Mouse (Mus musculus) ZHBTc4 (cell line): ENCODE data around the gene Pik3r6.

Experiments used
- DNase-seq: peaks from one replicate; pipeline ENCODE4 v3.0.0-alpha.2; 2011; ENCODE audit warnings: low read depth, low spot score

Pik3r6 gene

GRCm38 (mm10) chr11:68583225-68583624 is 80.4 kb downstream of the Pik3r6 start:
- no peak for DNase-seq

- no peak for DNase-seq
Observed at GRCm38 (mm10) chr11:68583906-68584480, 81.2 kb downstream of the Pik3r6 start.

GRCm38 (mm10) chr11:68585890-68586289 is 83.1 kb downstream of the Pik3r6 start:
- peak; percentile 18 for DNase-seq

DNA sequence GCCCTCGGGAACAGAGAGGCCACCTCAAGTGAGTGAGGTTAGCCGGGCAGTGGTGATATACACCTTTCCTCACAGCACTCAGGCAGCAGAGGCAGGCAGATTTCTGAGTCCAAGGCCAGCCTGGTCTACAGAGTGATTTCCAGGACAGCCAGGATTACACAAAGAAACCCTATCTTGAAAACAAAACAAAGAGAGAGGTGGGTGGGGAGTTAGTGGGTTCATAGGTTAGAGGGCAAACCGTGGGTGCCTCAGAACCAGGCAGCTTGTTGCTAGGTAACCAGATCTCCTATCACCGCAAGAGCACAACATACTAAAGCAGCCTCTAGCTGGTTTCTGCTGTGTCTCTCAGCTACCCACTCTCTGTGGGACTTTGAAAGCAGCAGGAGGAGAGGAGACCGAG is 83.9 kb downstream of the Pik3r6 start, which contains the start of gene Ccdc42:
Ccdc42 (plus strand) TSS at position 301 of the 400 bp plus-strand sequence.
- DNase-seq, result no peak

DNA sequence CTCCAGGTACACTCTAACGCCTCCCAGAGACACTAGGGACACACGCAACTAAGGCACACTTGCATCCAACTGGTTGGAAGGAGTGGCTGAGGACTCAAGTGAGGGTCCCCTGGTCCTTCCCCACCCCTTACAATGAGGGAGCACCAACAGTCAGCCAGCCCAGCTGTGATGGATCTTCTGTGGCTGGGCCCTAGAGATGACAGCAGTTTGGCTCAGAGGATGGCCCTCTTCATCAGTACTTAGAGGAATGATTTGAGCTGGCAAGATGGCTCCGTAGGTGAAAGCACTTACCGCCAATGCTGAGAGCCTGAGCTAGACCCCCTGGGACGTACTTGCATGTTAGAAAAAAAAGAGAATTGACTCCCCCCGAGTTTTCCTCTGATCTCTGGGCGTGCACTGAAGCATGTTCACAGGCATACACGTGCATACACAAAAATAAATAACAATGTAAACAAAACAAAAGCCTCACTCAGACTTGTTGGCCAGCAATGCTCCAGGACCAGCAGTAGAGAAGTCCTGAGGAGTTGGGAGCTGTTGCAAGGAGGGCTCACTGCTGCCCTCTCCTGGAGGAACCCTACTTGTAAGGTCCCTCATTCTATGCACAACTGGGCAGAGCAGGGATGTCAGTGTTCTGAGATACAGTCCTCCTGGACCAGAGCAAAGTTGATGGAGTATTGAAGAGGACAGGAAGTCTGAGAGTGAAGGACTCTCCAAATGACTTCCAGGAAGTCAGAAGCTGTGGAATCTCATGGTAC is 86.4 kb downstream of the Pik3r6 start:
- DNase-seq, result peak; percentile 81

- no peak for DNase-seq
Observed at GRCm38 (mm10) chr11:68591708-68592107, 88.9 kb downstream of the Pik3r6 start.

DNA sequence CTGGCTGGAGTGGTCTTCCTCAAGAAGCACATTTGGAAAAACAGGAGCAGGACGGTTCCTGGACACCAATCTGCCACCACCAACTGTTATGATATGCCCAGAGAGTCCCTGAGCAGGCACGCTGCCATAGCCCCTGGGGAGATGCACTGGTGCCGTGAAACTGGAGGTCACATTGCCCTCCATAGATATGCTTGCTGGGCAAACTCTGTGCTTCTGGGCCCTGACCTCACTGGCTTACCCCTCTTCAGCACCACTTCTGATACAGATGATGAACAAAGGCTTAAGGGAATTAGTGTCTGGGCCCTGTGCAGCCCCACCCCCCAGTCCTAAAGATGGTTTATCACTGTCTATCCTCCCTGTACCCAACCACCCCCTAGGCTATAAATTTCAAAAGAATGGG is 90.4 kb downstream of the Pik3r6 start:
- no peak for DNase-seq

GRCm38 (mm10) chr11:68597912-68598311 is 95.1 kb downstream of the Pik3r6 start:
- DNase-seq, result no peak

- no peak for DNase-seq
Observed at GRCm38 (mm10) chr11:68600551-68601021, 97.8 kb downstream of the Pik3r6 start.

- no peak for DNase-seq
Observed at GRCm38 (mm10) chr11:68601486-68601991, 98.7 kb downstream of the Pik3r6 start.
